9 mouse cellular contexts compared by ENCODE assay signal in genomic region chr1:35935099-35935651, GRCm38 (mm10).
A peak's percentile ranks its signal among the peaks of the same experiment; 100 is the strongest.
DNase-seq lines count a peak whose midpoint lies in the region.
"Had no signal": no experiment of that assay in that cellular context is flagged by ENCODE, and none has a peak within 500 bp of the region (broad histone marks: within the 10 kb centered on the region; RNA-seq: fewer than 3 reads in every experiment).

No protein-coding gene starts in this region.

- H3K4me1 ChIP-seq in heart, embryonic 10.5 days, result peaks cover 44% of the 10 kb centered on the region
- H3K4me1 ChIP-seq in limb, embryonic 10.5 days, result peaks cover 16% of the 10 kb centered on the region

- no peak overlapping the region for H3K4me3 ChIP-seq in heart, embryonic 10.5 days
- no peak overlapping the region for H3K4me3 ChIP-seq in limb, embryonic 10.5 days
- H3K4me3 ChIP-seq: liver, embryonic 13.5 days had no signal

- DNase-seq in CD4-positive, CD25-positive, alpha-beta regulatory T cell, adult 2 months (ENCODE audit: low read depth, low spot score), result peak; percentile 27
- peak; percentile 80 for DNase-seq in Muller cell, postnatal 12 days (ENCODE audit: inconsistent ontology term)
- DNase-seq in heart, embryonic 10.5 days (ENCODE audit: low spot score), result peak; percentile 88
- peak; percentile 39 for DNase-seq in limb, embryonic 10.5 days (ENCODE audit: low spot score)
- no peak for DNase-seq in spleen, postnatal 36 days (ENCODE audit: low spot score in 2 of 2)
- DNase-seq in retina, postnatal 1 day, result no peak
- DNase-seq in urinary bladder, postnatal 4 days (ENCODE audit: low spot score in 2 of 2), result no peak
- no peak for DNase-seq in kidney, adult 18-20 months
- DNase-seq: liver, embryonic 13.5 days had no signal

- H3K36me3 ChIP-seq in heart, embryonic 10.5 days, result no peaks in the 10 kb centered on the region
- no peaks in the 10 kb centered on the region for H3K36me3 ChIP-seq in limb, embryonic 10.5 days
- H3K36me3 ChIP-seq: liver, embryonic 13.5 days had no signal

- peak overlapping the region; percentile 87 for H3K27ac ChIP-seq in heart, embryonic 10.5 days
- H3K27ac ChIP-seq in limb, embryonic 10.5 days, result peak overlapping the region; percentile 50; the same call in 1 of the 2 replicates
- H3K27ac ChIP-seq: liver, embryonic 13.5 days had no signal

- no peaks in the 10 kb centered on the region for H3K9me3 ChIP-seq in heart, embryonic 10.5 days
- H3K9me3 ChIP-seq in limb, embryonic 10.5 days (replicated peaks), result no peaks in the 10 kb centered on the region
- H3K9me3 ChIP-seq: liver, embryonic 13.5 days had no signal

- 17% methylated on average over 7 of the region's 7 CpGs for WGBS in heart, embryonic 10.5 days
- WGBS in limb, embryonic 10.5 days, result 63% methylated on average over 7 of the region's 7 CpGs

- H3K27me3 ChIP-seq in heart, embryonic 10.5 days (ENCODE audit: insufficient read depth, poor library complexity, severe bottlenecking), result no peaks in the 10 kb centered on the region
- H3K27me3 ChIP-seq in limb, embryonic 10.5 days (ENCODE audit: low read depth, poor library complexity, severe bottlenecking), result no peaks in the 10 kb centered on the region
- H3K27me3 ChIP-seq: liver, embryonic 13.5 days had no signal

Comparison
In these comparisons a context has a peak if more than half of its experiments do, and no peak if none do; other contexts are left out.
1. DNase-seq: peak in CD4-positive, CD25-positive, alpha-beta regulatory T cell, adult 2 months (single experiment), Muller cell, postnatal 12 days (single experiment), heart, embryonic 10.5 days (single experiment) and limb, embryonic 10.5 days (single experiment); none in spleen, postnatal 36 days (0 of 2), retina, postnatal 1 day (single experiment), urinary bladder, postnatal 4 days (0 of 2) and kidney, adult 18-20 months (single experiment).